Comparison of ENCODE assay signal across 9 mouse cellular contexts in genomic region chr8:105413391-105413790, GRCm38 (mm10). TPM values are rescaled to one million over a fixed set of nuclear protein-coding genes. Genes with fewer than 3 reads are reported as not detected.
DNase-seq lines count a peak whose midpoint lies in the region; ATAC-seq lines count a peak whose summit lies in the region.
"Had no signal": no experiment of that assay in that cellular context is flagged by ENCODE, and none has a peak within 500 bp of the region (broad histone marks: within the 10 kb centered on the region; RNA-seq: fewer than 3 reads in every experiment).

Kctd19 (minus strand) TSS chr8:105413502.
Lrrc36 (plus strand) TSS chr8:105413571.

- no peak within 1 kb of the TSS for H3K27ac ChIP-seq in forebrain, embryonic 14.5 days (ENCODE audit: low read depth, low read length)
- H3K27ac ChIP-seq in hindbrain, embryonic 11.5 days (ENCODE audit: low read depth, low read length): no peak within 1 kb of the TSS
- no peak within 1 kb of the TSS for H3K27ac ChIP-seq in limb, embryonic 13.5 days
- H3K27ac ChIP-seq in midbrain, embryonic 12.5 days (replicated peaks): no peak within 1 kb of the TSS

- peak within 1 kb of the TSS; percentile 48 for H3K4me2 ChIP-seq in forebrain, embryonic 14.5 days (ENCODE audit: low read length)
- peak within 1 kb of the TSS; percentile 37 for H3K4me2 ChIP-seq in hindbrain, embryonic 11.5 days (replicated peaks; ENCODE audit: low read depth, low read length)
- peak within 1 kb of the TSS; percentile 60 for H3K4me2 ChIP-seq in limb, embryonic 13.5 days (replicated peaks)
- peak within 1 kb of the TSS; percentile 60 for H3K4me2 ChIP-seq in midbrain, embryonic 12.5 days (replicated peaks)

- 2% methylated on average over 34 of the region's 34 CpGs for WGBS in forebrain, embryonic 14.5 days
- under 1% methylated on average over 34 of the region's 34 CpGs for WGBS in hindbrain, embryonic 11.5 days
- WGBS in limb, embryonic 13.5 days: 1% methylated on average over 34 of the region's 34 CpGs
- 2% methylated on average over 34 of the region's 34 CpGs for WGBS in midbrain, embryonic 12.5 days

- peak; percentile 67 for ATAC-seq in forebrain, embryonic 14.5 days
- ATAC-seq in hindbrain, embryonic 11.5 days (ENCODE audit: low FRiP score): peak; percentile 77
- no peak for ATAC-seq in limb, embryonic 13.5 days (ENCODE audit: low FRiP score, low read depth)
- peak; percentile 82; the same call in 1 of the 2 replicates for ATAC-seq in midbrain, embryonic 12.5 days (ENCODE audit: low FRiP score, low read depth)

- peaks cover 3% of the 10 kb centered on the region; the same call in 1 of the 2 replicates for H3K4me1 ChIP-seq in forebrain, embryonic 14.5 days (ENCODE audit: control insufficient read depth, insufficient read depth, low read length)
- no peaks in the 10 kb centered on the region for H3K4me1 ChIP-seq in hindbrain, embryonic 11.5 days (replicated peaks; ENCODE audit: control insufficient read depth, insufficient read depth, low read length)
- peaks cover 9% of the 10 kb centered on the region for H3K4me1 ChIP-seq in limb, embryonic 13.5 days
- H3K4me1 ChIP-seq in midbrain, embryonic 12.5 days: peaks cover 7% of the 10 kb centered on the region; the same call in 1 of the 2 replicates

- peak within 1 kb of the TSS; percentile 24 for H3K4me3 ChIP-seq in forebrain, embryonic 14.5 days (ENCODE audit: low read depth, low read length)
- peak within 1 kb of the TSS; percentile 25 for H3K4me3 ChIP-seq in hindbrain, embryonic 11.5 days (ENCODE audit: low read depth, low read length)
- peak within 1 kb of the TSS; percentile 34 for H3K4me3 ChIP-seq in limb, embryonic 13.5 days
- peak within 1 kb of the TSS; percentile 35 for H3K4me3 ChIP-seq in midbrain, embryonic 12.5 days

- peak within 1 kb of the TSS; percentile 37; the same call in 1 of the 2 replicates for H3K9ac ChIP-seq in forebrain, embryonic 14.5 days (ENCODE audit: low read length)
- no peak within 1 kb of the TSS for H3K9ac ChIP-seq in hindbrain, embryonic 11.5 days (ENCODE audit: low read depth, low read length)
- no peak within 1 kb of the TSS for H3K9ac ChIP-seq in limb, embryonic 13.5 days
- 0 out of 2 replicates have a peak within 1 kb of the TSS, but pooled peaks have one; percentile 37 for H3K9ac ChIP-seq in midbrain, embryonic 12.5 days (replicated peaks)

- H3K36me3 ChIP-seq in forebrain, embryonic 14.5 days (ENCODE audit: control insufficient read depth, insufficient read depth, low read length): no peaks in the 10 kb centered on the region
- H3K36me3 ChIP-seq in hindbrain, embryonic 11.5 days (ENCODE audit: control insufficient read depth, insufficient read depth, low read length): no peaks in the 10 kb centered on the region
- H3K36me3 ChIP-seq in limb, embryonic 13.5 days: no peaks in the 10 kb centered on the region
- no peaks in the 10 kb centered on the region for H3K36me3 ChIP-seq in midbrain, embryonic 12.5 days

- DNase-seq in adrenal gland, adult 18-20 months (ENCODE audit: low spot score in 2 of 2): peak; percentile 34 to 52
- peak; percentile 69 for DNase-seq in cerebellum, adult 11-12 months
- no peak for DNase-seq in forebrain, embryonic 14.5 days (ENCODE audit: low spot score)
- DNase-seq in hindbrain, embryonic 11.5 days (ENCODE audit: low spot score): peak; percentile 72
- DNase-seq in testis, postnatal 10 days (ENCODE audit: low spot score): peak; percentile 83
- no peak for DNase-seq in left cerebral cortex, adult 11 months (ENCODE audit: low spot score)

- peaks cover 11% of the 10 kb centered on the region for H3K27me3 ChIP-seq in forebrain, embryonic 14.5 days (replicated peaks; ENCODE audit: control insufficient read depth, insufficient read depth, low read length)
- H3K27me3 ChIP-seq in hindbrain, embryonic 11.5 days (ENCODE audit: control insufficient read depth, insufficient read depth, low read length): no peaks in the 10 kb centered on the region
- peaks cover 43% of the 10 kb centered on the region for H3K27me3 ChIP-seq in limb, embryonic 13.5 days
- peaks cover 18% of the 10 kb centered on the region for H3K27me3 ChIP-seq in midbrain, embryonic 12.5 days

- H3K9me3 ChIP-seq in forebrain, embryonic 14.5 days (replicated peaks; ENCODE audit: control insufficient read depth, low read length): no peaks in the 10 kb centered on the region
- H3K9me3 ChIP-seq in hindbrain, embryonic 11.5 days (ENCODE audit: control insufficient read depth, low read length): no peaks in the 10 kb centered on the region
- no peaks in the 10 kb centered on the region for H3K9me3 ChIP-seq in limb, embryonic 13.5 days
- H3K9me3 ChIP-seq in midbrain, embryonic 12.5 days: no peaks in the 10 kb centered on the region

RNA-seq across cellular contexts. Expression of gene Kctd19, which starts in this region (rescaled TPM):
- under 1 TPM in 1 of 2 experiments, not detected in 1; 0.13 TPM for total RNA-seq in adrenal gland, adult 18-20 months (2021)
- 0.09 TPM in 1 of 2 replicates, not detected in the other for polyA plus RNA-seq in forebrain, embryonic 14.5 days (2014; fragmentation: Nextera tagmentation; extraction: Ambion mirVana)
- 0.14 TPM in 1 of 2 replicates, not detected in the other for polyA plus RNA-seq in hindbrain, embryonic 11.5 days (2014; fragmentation: Nextera tagmentation; extraction: Ambion mirVana)
- polyA plus RNA-seq in limb, embryonic 13.5 days (2015; fragmentation: Nextera tagmentation; extraction: Ambion mirVana): not detected in 2 replicates
- not detected in 2 replicates for polyA plus RNA-seq in midbrain, embryonic 12.5 days (2016; fragmentation: Nextera tagmentation; extraction: Ambion mirVana)
- total RNA-seq: left cerebral cortex, postnatal 10 days had no signal

RNA-seq across cellular contexts. Expression of gene Lrrc36, which starts in this region (rescaled TPM):
- 1 to 10 TPM; 3.3 to 4.5 TPM for total RNA-seq in adrenal gland, adult 18-20 months (2021)
- polyA plus RNA-seq in forebrain, embryonic 14.5 days (2014; fragmentation: Nextera tagmentation; extraction: Ambion mirVana): 0.22 and 0.43 TPM in 2 replicates
- polyA plus RNA-seq in hindbrain, embryonic 11.5 days (2014; fragmentation: Nextera tagmentation; extraction: Ambion mirVana): 2.8 and 3.0 TPM in 2 replicates
- polyA plus RNA-seq in limb, embryonic 13.5 days (2015; fragmentation: Nextera tagmentation; extraction: Ambion mirVana): 0.36 and 0.55 TPM in 2 replicates
- 3.4 and 3.6 TPM in 2 replicates for polyA plus RNA-seq in midbrain, embryonic 12.5 days (2016; fragmentation: Nextera tagmentation; extraction: Ambion mirVana)

Comparison
In these comparisons a context has a peak if more than half of its experiments do, and no peak if none do; other contexts are left out.
1. Peak in ATAC-seq, H3K4me3 ChIP-seq, H3K9ac ChIP-seq and H3K4me2 ChIP-seq in forebrain, embryonic 14.5 days; RNA of the genes that start here not detected or under 1 TPM.
2. DNase-seq: peak in adrenal gland, adult 18-20 months (2 of 2), cerebellum, adult 11-12 months (single experiment), hindbrain, embryonic 11.5 days (single experiment) and testis, postnatal 10 days (single experiment); none in forebrain, embryonic 14.5 days (single experiment) and left cerebral cortex, adult 11 months (single experiment).
3. Peak in every context shown above with its lines, with median percentiles within 50 percentile points of each other: H3K4me2 ChIP-seq and H3K4me3 ChIP-seq.